Mouse (Mus musculus) C2C12 (cell line): ENCODE results near the gene Tmem253. TPM values are rescaled to one million over a fixed set of nuclear protein-coding genes. Genes with fewer than 3 reads are reported as not detected.
A peak's percentile ranks its signal among the peaks of the same experiment; 100 is the strongest.

Experiments used
- H3K27me3 ChIP-seq: one replicate; pipeline ENCODE4 v1.6.1; 2011; ENCODE audit not compliant: control insufficient read depth, insufficient read depth, insufficient read length
- H3K36me3 ChIP-seq: one replicate; pipeline ENCODE4 v1.6.1; 2011; ENCODE audit not compliant: control insufficient read depth, insufficient read depth
- H3K4me3 ChIP-seq: one replicate; pipeline ENCODE4 v1.5.1; 2011; ENCODE audit warnings: mild to moderate bottlenecking, control low read depth; ENCODE audit not compliant: poor library complexity, insufficient read depth, severe bottlenecking
- H3K79me2 ChIP-seq: one replicate; pipeline ENCODE4 v1.6.1; 2011; ENCODE audit not compliant: control insufficient read depth, insufficient read depth
- H3K79me3 ChIP-seq: one replicate; pipeline ENCODE4 v1.6.1; 2011; ENCODE audit warnings: low read depth, control low read depth
- H3ac ChIP-seq: one replicate; pipeline ENCODE3; 2011; ENCODE audit warnings: low read depth; ENCODE audit not compliant: control insufficient read depth, insufficient read length
- CEBPB ChIP-seq: IDR thresholded peaks from one replicate; pipeline ENCODE4 v1.6.1; 2011; ENCODE audit warnings: low read depth, mild to moderate bottlenecking, control low read depth, moderate library complexity
- CTCF ChIP-seq: IDR thresholded peaks from one replicate; pipeline ENCODE4 v1.5.1; 2011; ENCODE audit not compliant: control insufficient read depth, insufficient read depth, insufficient read length
- FOSL1 ChIP-seq: IDR thresholded peaks from one replicate; pipeline ENCODE4 v1.8.0; 2011; ENCODE audit warnings: mild to moderate bottlenecking, low read length; ENCODE audit not compliant: poor library complexity, insufficient read depth, severe bottlenecking
- MAX ChIP-seq: IDR thresholded peaks from one replicate; pipeline ENCODE4 v1.6.1; 2011; ENCODE audit warnings: mild to moderate bottlenecking, control low read depth
- MYOD1 ChIP-seq: IDR thresholded peaks from one replicate; pipeline ENCODE4 v1.6.1; 2011; ENCODE audit warnings: low read depth; ENCODE audit not compliant: control insufficient read depth, insufficient read length
- MYOG ChIP-seq: IDR thresholded peaks from one replicate; pipeline ENCODE4 v1.6.1; 2011; ENCODE audit not compliant: control insufficient read depth, insufficient read length; ENCODE audit errors: extremely low read depth
- USF1 ChIP-seq: IDR thresholded peaks from one replicate; pipeline ENCODE4 v1.6.1; 2011; ENCODE audit warnings: low read depth, mild to moderate bottlenecking, control low read depth, moderate library complexity
- long read RNA-seq, 2 experiments: library from polyadenylated mRNA; unstranded; transcript quantifications; one replicate each; pipeline ENCODE4 v2.0.0; 2019 to 2020
- polyA plus RNA-seq: library from polyadenylated mRNA; unstranded; fragments of >200 nt; fragmentation: generic; extraction: Trizol; gene quantifications from one replicate; pipeline ENCODE4 v1.2.1, GENCODE M21; 2012; ENCODE audit warnings: missing spikeins

The Tmem253 gene
- 0.46 TPM for polyA plus RNA-seq
- long read RNA-seq, experiment 1: 0 reads
- long read RNA-seq, experiment 2: 0 reads

DNA sequence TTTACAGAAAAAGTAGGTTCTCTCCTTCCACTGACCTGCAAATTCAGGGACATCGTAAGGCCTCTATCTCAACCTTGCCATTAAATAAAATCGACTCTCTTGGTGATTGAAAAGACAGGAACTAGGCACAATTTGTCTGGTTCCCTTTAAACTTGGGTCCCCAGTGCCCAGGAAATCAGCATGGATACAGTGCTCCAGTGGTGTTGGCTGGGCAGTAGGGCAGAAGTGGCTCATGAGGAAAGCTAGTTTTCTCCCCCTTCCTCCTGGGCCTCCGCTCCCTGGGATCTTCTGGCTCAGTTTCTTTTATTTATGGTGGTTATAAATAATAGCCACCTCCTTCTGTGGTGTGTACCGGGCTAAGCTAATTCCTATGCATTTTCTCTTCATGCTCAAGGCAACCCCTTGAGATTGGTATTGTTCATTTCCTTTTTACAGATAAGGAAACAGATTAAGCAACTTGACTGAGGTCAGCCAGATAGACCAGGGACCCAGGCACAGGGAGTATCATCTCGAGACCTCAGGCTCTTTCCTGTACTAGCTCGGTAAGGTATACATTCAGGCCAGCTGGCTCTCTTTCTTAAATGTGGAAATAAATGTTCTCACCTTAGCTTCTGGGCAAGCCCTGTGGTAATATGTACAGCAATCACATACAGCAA, at the start of gene Tmem253:
Tmem253 (plus strand) TSS at position 214 of the 656 bp plus-strand sequence.
- Histone ChIP-seq H3K36me3 (no peaks in the 10 kb centered on the region), H3K79me3 (peaks cover 6% of the 10 kb centered on the region), H3K79me2 (peaks cover 34% of the 10 kb centered on the region), H3K27me3 (no peaks in the 10 kb centered on the region), H3ac (peak within 1 kb of the TSS; percentile 50), H3K4me3 (peak within 1 kb of the TSS; percentile 40)
- no peak for TF ChIP-seq MYOG
- TF ChIP-seq MAX: no peak
- TF ChIP-seq MYOD1: no peak
- TF ChIP-seq CTCF: no peak
- TF ChIP-seq USF1: no peak
- no peak for TF ChIP-seq FOSL1
- TF ChIP-seq CEBPB: no peak

DNA sequence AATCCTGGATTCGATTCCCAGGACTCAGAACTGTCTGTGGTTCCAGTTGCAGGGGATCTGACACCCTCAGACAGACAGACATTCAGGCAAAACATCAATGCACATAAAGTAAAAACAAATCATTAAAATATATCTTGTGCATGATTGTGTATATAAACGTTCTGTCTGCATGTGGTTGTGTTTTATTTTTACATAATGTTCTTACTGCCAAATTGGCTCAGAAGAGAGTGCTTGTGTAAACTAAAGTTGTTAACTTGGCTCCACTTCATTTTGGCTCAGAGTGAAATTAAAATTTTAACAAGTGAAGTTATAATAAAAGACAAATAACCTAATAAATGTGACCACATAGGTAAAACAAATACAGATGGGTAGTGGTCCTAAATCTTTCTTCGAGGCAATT, 48.1 kb upstream of the Tmem253 start:
- no peaks in the 10 kb centered on the region for H3K27me3 ChIP-seq
- TF ChIP-seq USF1 (no peak), MYOG (no peak), FOSL1 (no peak), MAX (no peak), MYOD1 (no peak), CTCF (no peak), CEBPB (no peak)
- no peaks in the 10 kb centered on the region for H3K36me3 ChIP-seq
- no peaks in the 10 kb centered on the region for H3K79me3 ChIP-seq
- no peaks in the 10 kb centered on the region for H3K79me2 ChIP-seq
- no peak overlapping the region for H3K4me3 ChIP-seq
- no peak overlapping the region for H3ac ChIP-seq

GRCm38 (mm10) chr14:51979252-51979651, 36.2 kb upstream of the Tmem253 start:
- H3ac ChIP-seq: no peak overlapping the region
- H3K27me3 ChIP-seq: no peaks in the 10 kb centered on the region
- TF ChIP-seq CTCF: no peak
- no peaks in the 10 kb centered on the region for H3K79me3 ChIP-seq
- no peak overlapping the region for H3K4me3 ChIP-seq
- H3K36me3 ChIP-seq: no peaks in the 10 kb centered on the region
- no peaks in the 10 kb centered on the region for H3K79me2 ChIP-seq

- Histone ChIP-seq H3K4me3 (no peak overlapping the region), H3K36me3 (peaks cover 8% of the 10 kb centered on the region), H3K79me3 (peaks cover 3% of the 10 kb centered on the region), H3ac (no peak overlapping the region), H3K27me3 (no peaks in the 10 kb centered on the region), H3K79me2 (peaks cover 21% of the 10 kb centered on the region)
- TF ChIP-seq USF1 (no peak), MYOG (no peak), CEBPB (no peak), CTCF (no peak), MYOD1 (no peak), MAX (no peak), FOSL1 (no peak)
Observed at GRCm38 (mm10) chr14:51983251-51983650, 32.2 kb upstream of the Tmem253 start.

- TF ChIP-seq FOSL1 (no peak), CEBPB (no peak), USF1 (no peak), MYOD1 (no peak), CTCF (no peak), MYOG (no peak), MAX (no peak)
- Histone ChIP-seq H3K36me3 (peaks cover 13% of the 10 kb centered on the region), H3K79me3 (peaks cover 5% of the 10 kb centered on the region), H3K79me2 (peaks cover 26% of the 10 kb centered on the region), H3K4me3 (peak overlapping the region; percentile 59), H3ac (no peak overlapping the region), H3K27me3 (no peaks in the 10 kb centered on the region)
Observed at GRCm38 (mm10) chr14:51983855-51984246, 31.6 kb upstream of the Tmem253 start.

- no peaks in the 10 kb centered on the region for H3K27me3 ChIP-seq
- peaks cover 29% of the 10 kb centered on the region for H3K79me2 ChIP-seq
- peak within 1 kb of the TSS; percentile 59 for H3K4me3 ChIP-seq
- H3ac ChIP-seq: peak within 1 kb of the TSS; percentile 99
- H3K79me3 ChIP-seq: peaks cover 5% of the 10 kb centered on the region
- TF ChIP-seq USF1 (no peak), MAX (no peak), CTCF (no peak), CEBPB (no peak), MYOD1 (no peak), FOSL1 (no peak), MYOG (no peak)
- peaks cover 18% of the 10 kb centered on the region for H3K36me3 ChIP-seq
Observed at GRCm38 (mm10) chr14:51984247-51985231, 30.9 kb upstream of the Tmem253 start, which contains the start of gene Arhgef40. Gene Arhgef40 (plus strand): TSS chr14:51984719.
